In the genomic region with DNA sequence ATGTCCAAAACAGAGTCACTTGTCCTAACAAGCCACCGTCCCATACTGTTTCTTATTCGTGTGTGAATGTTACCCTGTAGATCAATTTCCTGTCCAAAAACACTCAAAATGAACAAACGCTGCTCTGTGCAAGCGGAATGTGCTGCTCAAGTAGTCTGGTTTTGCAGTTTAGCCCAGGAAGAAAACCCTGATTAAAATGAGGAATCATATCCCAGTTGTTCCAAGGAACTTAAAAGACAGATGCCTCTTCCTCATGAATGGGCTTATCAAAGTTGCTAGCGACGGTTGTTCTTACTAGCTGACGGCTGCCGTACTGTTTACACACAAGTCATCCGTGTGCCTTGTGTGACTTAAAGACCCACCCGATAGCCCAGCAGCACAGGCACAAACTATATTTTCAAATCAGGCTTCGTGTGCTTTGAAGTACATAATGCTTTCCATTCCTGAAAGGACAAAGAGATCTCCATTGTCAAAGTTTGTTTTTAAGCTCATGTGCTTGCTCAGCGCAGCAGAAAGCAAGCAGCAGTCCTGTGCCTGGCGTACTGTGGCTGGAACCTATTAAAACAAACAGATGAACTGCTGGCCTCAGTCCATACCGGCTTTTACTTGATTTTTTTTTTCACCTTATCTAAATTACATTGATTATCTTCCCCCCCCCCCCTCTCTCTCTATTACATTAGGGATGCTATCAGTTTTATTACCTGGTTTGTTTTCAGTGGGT, we compare ENCODE assay signal across 10 mouse cellular contexts. TPM values are rescaled to one million over a fixed set of nuclear protein-coding genes. Genes with fewer than 3 reads are reported as not detected.
DNase-seq lines count a peak whose midpoint lies in the region; ATAC-seq lines count a peak whose summit lies in the region.
"Had no signal": no experiment of that assay in that cellular context is flagged by ENCODE, and none has a peak within 500 bp of the region (broad histone marks: within the 10 kb centered on the region; RNA-seq: fewer than 3 reads in every experiment).

A gene (minus strand): TSS at position 51 of the 721 bp plus-strand sequence.

- H3K9me3 ChIP-seq in heart, embryonic 16.5 days (replicated peaks; ENCODE audit: control insufficient read depth, low read length): no peaks in the 10 kb centered on the region
- H3K9me3 ChIP-seq in embryonic facial prominence, embryonic 14.5 days (ENCODE audit: control insufficient read depth, low read length): no peaks in the 10 kb centered on the region

- H3K36me3 ChIP-seq in heart, embryonic 16.5 days (ENCODE audit: control insufficient read depth, insufficient read depth): no peaks in the 10 kb centered on the region
- H3K36me3 ChIP-seq in embryonic facial prominence, embryonic 14.5 days (ENCODE audit: control insufficient read depth, insufficient read depth, low read length): no peaks in the 10 kb centered on the region

- no peak within 1 kb of the TSS for H3K9ac ChIP-seq in heart, embryonic 16.5 days (ENCODE audit: low read length)
- no peak within 1 kb of the TSS for H3K9ac ChIP-seq in embryonic facial prominence, embryonic 14.5 days (ENCODE audit: low read depth, low read length)

- no peaks in the 10 kb centered on the region; the same call in 1 of the 2 replicates for H3K27me3 ChIP-seq in heart, embryonic 16.5 days (ENCODE audit: control insufficient read depth, insufficient read depth, low read length)
- H3K27me3 ChIP-seq in embryonic facial prominence, embryonic 14.5 days (replicated peaks; ENCODE audit: control insufficient read depth, insufficient read depth, low read length): no peaks in the 10 kb centered on the region

- H3K4me3 ChIP-seq in heart, embryonic 16.5 days (ENCODE audit: low read length): no peak within 1 kb of the TSS
- peak within 1 kb of the TSS; percentile 16 for H3K4me3 ChIP-seq in embryonic facial prominence, embryonic 14.5 days (ENCODE audit: low read depth, low read length)

- H3K4me1 ChIP-seq in heart, embryonic 16.5 days (ENCODE audit: control insufficient read depth, insufficient read depth, low read length): peaks cover 3% of the 10 kb centered on the region
- peaks cover 22% of the 10 kb centered on the region; the same call in 1 of the 2 replicates for H3K4me1 ChIP-seq in embryonic facial prominence, embryonic 14.5 days (ENCODE audit: control insufficient read depth, insufficient read depth, low read length)

- no peak within 1 kb of the TSS for H3K27ac ChIP-seq in heart, embryonic 16.5 days (ENCODE audit: low read length)
- no peak within 1 kb of the TSS for H3K27ac ChIP-seq in embryonic facial prominence, embryonic 14.5 days (replicated peaks; ENCODE audit: low read depth, low read length)
- H3K27ac ChIP-seq: macrophage had no signal

- WGBS in heart, embryonic 16.5 days: 33% methylated on average over 14 of the region's 14 CpGs
- 15% methylated on average over 14 of the region's 14 CpGs for WGBS in embryonic facial prominence, embryonic 14.5 days

- intact Hi-C loops in left cerebral cortex, postnatal 14 days (cut with DNase I): no loop called here

- ATAC-seq in heart, embryonic 16.5 days (replicated peaks; ENCODE audit: extremely low read depth, insufficient read depth, low FRiP score): no peak
- ATAC-seq in embryonic facial prominence, embryonic 14.5 days (ENCODE audit: low read depth): no peak

- DNase-seq in heart, adult 9 months (ENCODE audit: low spot score in 2 of 2): no peak
- no peak for DNase-seq in adrenal gland, adult 2 months
- DNase-seq in embryonic facial prominence, embryonic 14.5 days (ENCODE audit: low spot score): peak; percentile 56
- DNase-seq in left cerebral cortex, postnatal 14 days (ENCODE audit: low spot score in 2 of 2): no peak
- DNase-seq in MN1 (ENCODE audit: low spot score): no peak
- DNase-seq in right cerebral cortex, postnatal 4 days: no peak
- DNase-seq in cerebellum, postnatal 10 days: no peak
- DNase-seq: cerebellum, adult 8-10 months had no signal

- peak within 1 kb of the TSS; percentile 24; the same call in 1 of the 2 replicates for H3K4me2 ChIP-seq in heart, embryonic 16.5 days (ENCODE audit: low read depth, low read length)
- H3K4me2 ChIP-seq in embryonic facial prominence, embryonic 14.5 days (ENCODE audit: low read depth, low read length): peak within 1 kb of the TSS; percentile 45

RNA-seq across cellular contexts. Expression of the gene that starts here (rescaled TPM):
- polyA plus RNA-seq in heart, embryonic 16.5 days (2015; fragmentation: Nextera tagmentation; extraction: Ambion mirVana): 0.92 and 1.4 TPM in 2 replicates
- total RNA-seq in adrenal gland, adult 2 months (2021): 10 to 100 TPM; 20.8 to 28.2 TPM
- polyA plus RNA-seq in adrenal gland, adult 2 months (2012; rRNA removed): 9.7 and 11.6 TPM in 2 replicates
- 7.7 and 8.4 TPM in 2 replicates for polyA plus RNA-seq in embryonic facial prominence, embryonic 14.5 days (2014; fragmentation: Nextera tagmentation; extraction: Ambion mirVana)
- 10 to 100 TPM; 65.0 to 65.7 TPM for total RNA-seq in left cerebral cortex, postnatal 14 days (2021)
- polyA plus RNA-seq: macrophage had no signal
